Mouse (Mus musculus): ENCODE measurements at regions not wholly inside any gene's neighbourhood (a gene's known extent, or its start where the extent isn't known, plus 50 kb on each side); places are given as distances from the start of the nearest gene placed in this dataset.
A peak's percentile ranks its signal among the peaks of the same experiment; 100 is the strongest.

- DNase-seq (ENCODE audit: low spot score in 2 of 2) = no peak
Observed at GRCm38 (mm10) chr2:3940786-3941185, 76.7 kb upstream of the Frmd4a start.

- DNase-seq (ENCODE audit: low spot score in 2 of 2) = no peak
Observed at GRCm38 (mm10) chr2:3941496-3941895, 76.0 kb upstream of the Frmd4a start.

- DNase-seq (ENCODE audit: low spot score in 2 of 2) = no peak
Observed at GRCm38 (mm10) chr2:3947432-3947831, 70.1 kb upstream of the Frmd4a start.

- DNase-seq (ENCODE audit: low spot score in 2 of 2) = no peak
Observed at GRCm38 (mm10) chr2:3948331-3948730, 69.2 kb upstream of the Frmd4a start.

GRCm38 (mm10) chr2:3957491-3957890, 60.0 kb upstream of the Frmd4a start:
- no peak for DNase-seq (ENCODE audit: low spot score in 2 of 2)

- peak; percentile 76 to 77 for DNase-seq (ENCODE audit: low spot score in 2 of 2)
Observed at GRCm38 (mm10) chr2:3958065-3958641, 59.4 kb upstream of the Frmd4a start.

- no peak for DNase-seq (ENCODE audit: low spot score in 2 of 2)
Observed at GRCm38 (mm10) chr2:3958711-3959110, 58.8 kb upstream of the Frmd4a start.

GRCm38 (mm10) chr2:3959181-3959580, 58.3 kb upstream of the Frmd4a start:
- no peak for DNase-seq (ENCODE audit: low spot score in 2 of 2)

GRCm38 (mm10) chr2:3960213-3960612, 57.3 kb upstream of the Frmd4a start:
- DNase-seq (ENCODE audit: low spot score in 2 of 2) = peak; percentile 15 to 22

- no peak for DNase-seq (ENCODE audit: low spot score in 2 of 2)
Observed at GRCm38 (mm10) chr2:3964351-3964750, 53.2 kb upstream of the Frmd4a start.
